Mouse (Mus musculus) C2C12 (cell line): Measurements from ENCODE around the gene Atg2a.

Experiments
- CEBPB ChIP-seq: IDR thresholded peaks from one replicate; pipeline ENCODE4 v1.6.1; 2011; ENCODE audit warnings: low read depth, mild to moderate bottlenecking, control low read depth, moderate library complexity
- CTCF ChIP-seq: IDR thresholded peaks from one replicate; pipeline ENCODE4 v1.5.1; 2011; ENCODE audit not compliant: control insufficient read depth, insufficient read depth, insufficient read length
- MAX ChIP-seq: IDR thresholded peaks from one replicate; pipeline ENCODE4 v1.6.1; 2011; ENCODE audit warnings: mild to moderate bottlenecking, control low read depth
- MYOD1 ChIP-seq: IDR thresholded peaks from one replicate; pipeline ENCODE4 v1.6.1; 2011; ENCODE audit warnings: low read depth; ENCODE audit not compliant: control insufficient read depth, insufficient read length
- MYOG ChIP-seq: IDR thresholded peaks from one replicate; pipeline ENCODE4 v1.6.1; 2011; ENCODE audit not compliant: control insufficient read depth, insufficient read length; ENCODE audit errors: extremely low read depth
- USF1 ChIP-seq: IDR thresholded peaks from one replicate; pipeline ENCODE4 v1.6.1; 2011; ENCODE audit warnings: low read depth, mild to moderate bottlenecking, control low read depth, moderate library complexity

DNA sequence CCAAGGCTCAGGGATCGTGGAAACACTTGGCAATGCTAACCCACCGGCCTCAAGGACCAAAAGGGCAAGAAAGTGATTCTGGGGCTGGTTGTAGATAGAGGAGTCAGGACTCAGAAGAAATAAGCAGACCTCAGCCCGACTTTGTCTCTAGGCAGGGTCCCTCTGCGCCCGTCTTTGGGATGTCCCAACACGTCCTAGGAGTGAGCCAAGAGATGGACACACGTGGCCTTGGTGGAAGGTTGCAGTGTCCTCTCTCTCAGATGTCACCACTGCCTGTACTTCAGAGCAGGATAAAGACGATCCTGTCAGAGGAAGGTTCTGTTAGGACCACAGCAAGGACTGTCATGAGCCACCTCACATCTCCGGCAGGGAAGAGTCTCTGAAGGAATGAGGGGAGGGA lies 29.2 kb downstream of the Atg2a start:
- no peak for TF ChIP-seq CTCF
- no peak for TF ChIP-seq USF1
- no peak for TF ChIP-seq MAX
- TF ChIP-seq MYOG = no peak
- no peak for TF ChIP-seq CEBPB
- no peak for TF ChIP-seq MYOD1
